Mouse (Mus musculus) liver, embryonic 11.5 days (tissue): Measurements from ENCODE around the gene Gm11042. TPM values are rescaled to one million over a fixed set of nuclear protein-coding genes. Genes with fewer than 3 reads are reported as not detected.
A peak's percentile ranks its signal among the peaks of the same experiment; 100 is the strongest.

Experiments used
- ATAC-seq: fragments of 200-750 bp; cut with Nextera tagmentation; replicated peaks from 2 replicates; pipeline ENCODE4 v1.8.0; 2017; ENCODE audit warnings: moderate number of reproducible peaks, mild to moderate bottlenecking, moderate TSS enrichment, moderate library complexity; ENCODE audit not compliant: low FRiP score
- DNase-seq: peaks from one replicate; pipeline ENCODE4 v3.0.0-alpha.2; 2017; ENCODE audit warnings: low spot score
- H3K27ac ChIP-seq: fragments of 300-500 bp; sonication (generic); 2 replicates; pipeline ENCODE4 v1.5.1; 2014; ENCODE audit warnings: mild to moderate bottlenecking, low read depth, low read length, control low read depth
- H3K27me3 ChIP-seq: fragments of 300-500 bp; sonication (generic); replicated peaks from 2 replicates; pipeline ENCODE4 v1.6.1; 2014; ENCODE audit warnings: low read length, mixed read lengths; ENCODE audit not compliant: control insufficient read depth, insufficient read depth
- H3K36me3 ChIP-seq: fragments of 300-500 bp; sonication (generic); 2 replicates; pipeline ENCODE4 v1.6.1; 2014; ENCODE audit warnings: mild to moderate bottlenecking, low read length, moderate library complexity, mixed read lengths; ENCODE audit not compliant: control insufficient read depth, insufficient read depth
- H3K4me1 ChIP-seq: fragments of 300-500 bp; sonication (generic); replicated peaks from 2 replicates; pipeline ENCODE4 v1.6.1; 2014; ENCODE audit warnings: low read length, mixed read lengths; ENCODE audit not compliant: control insufficient read depth, insufficient read depth
- H3K4me2 ChIP-seq: fragments of 300-500 bp; sonication (generic); 2 replicates; pipeline ENCODE4 v1.6.1; 2014; ENCODE audit warnings: mild to moderate bottlenecking, control low read depth, moderate library complexity
- H3K4me3 ChIP-seq: fragments of 300-500 bp; sonication (generic); 2 replicates; pipeline ENCODE4 v1.5.1; 2014; ENCODE audit warnings: low read depth, low read length, control low read depth
- H3K9ac ChIP-seq: fragments of 300-500 bp; sonication (generic); 2 replicates; pipeline ENCODE4 v1.6.1; 2014; ENCODE audit warnings: low read depth, low read length, control low read depth
- H3K9me3 ChIP-seq: fragments of 300-500 bp; sonication (generic); 2 replicates; pipeline ENCODE4 v1.6.1; 2016; ENCODE audit warnings: low read length, inconsistent platforms, mixed read lengths; ENCODE audit not compliant: control insufficient read depth
- WGBS: fragments of 180-500 bp; shearing (Covaris S2); extraction: QIAGEN DNeasy Blood & Tissue Kit; methylation state at CpG from one replicate; pipeline ENCODE4 v1.1.7; 2014; 5-methylcytosine and 5-hydroxymethylcytosine counted together
- polyA plus RNA-seq: library from polyadenylated mRNA; unstranded; fragments of >200 nt; fragmentation: Nextera tagmentation; extraction: Ambion mirVana; gene quantifications from 2 replicates; pipeline ENCODE4 v1.2.1, GENCODE M21; 2014

Gene Gm11042
- polyA plus RNA-seq = not detected in 2 replicates

DNA sequence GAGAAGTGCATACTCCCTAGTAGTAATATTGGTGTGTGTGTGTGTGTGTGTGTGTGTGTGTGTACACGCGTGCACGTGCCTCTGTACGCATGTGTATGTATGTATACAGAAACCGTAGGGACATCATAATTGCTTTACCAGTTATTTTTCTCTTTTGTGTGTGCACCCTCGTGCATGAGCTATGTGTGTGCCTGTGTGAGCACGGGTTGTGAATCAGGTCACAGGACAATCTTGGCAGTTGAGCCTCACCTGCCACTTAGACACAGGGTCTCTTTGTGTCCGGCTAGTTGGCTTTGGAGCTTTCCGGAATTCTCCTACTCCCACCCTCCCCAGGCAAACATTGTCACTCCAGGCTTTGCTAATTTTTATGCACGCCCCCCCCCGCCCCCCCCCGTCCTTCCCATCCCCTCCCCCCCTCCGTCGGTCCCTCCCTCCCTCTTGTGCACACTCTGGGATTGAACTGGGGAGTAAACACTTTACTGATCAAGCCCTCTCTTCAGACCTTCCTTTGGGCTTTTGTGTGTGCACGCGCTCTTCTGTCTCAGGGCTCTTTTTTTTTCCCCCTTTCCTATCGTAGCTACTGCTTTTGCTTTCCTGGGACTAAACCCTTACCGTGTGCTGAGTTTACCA lies at the start of gene Gm11042:
Gene Gm11042 (minus strand): TSS at position 51 of the 630 bp plus-strand sequence.
- no peaks in the 10 kb centered on the region for H3K9me3 ChIP-seq
- no peaks in the 10 kb centered on the region for H3K4me1 ChIP-seq
- WGBS = 34% methylated on average over 16 of the region's 18 CpGs
- no peaks in the 10 kb centered on the region for H3K27me3 ChIP-seq
- H3K4me2 ChIP-seq = peak within 1 kb of the TSS; percentile 61
- peak within 1 kb of the TSS; percentile 43 for H3K4me3 ChIP-seq
- DNase-seq (no peak), ATAC-seq (peak; percentile 45; the same call in 1 of the 2 replicates)
- no peaks in the 10 kb centered on the region for H3K36me3 ChIP-seq
- H3K9ac ChIP-seq = 0 out of 2 replicates have a peak within 1 kb of the TSS, but pooled peaks have one; percentile 35
- no peak within 1 kb of the TSS for H3K27ac ChIP-seq

DNA sequence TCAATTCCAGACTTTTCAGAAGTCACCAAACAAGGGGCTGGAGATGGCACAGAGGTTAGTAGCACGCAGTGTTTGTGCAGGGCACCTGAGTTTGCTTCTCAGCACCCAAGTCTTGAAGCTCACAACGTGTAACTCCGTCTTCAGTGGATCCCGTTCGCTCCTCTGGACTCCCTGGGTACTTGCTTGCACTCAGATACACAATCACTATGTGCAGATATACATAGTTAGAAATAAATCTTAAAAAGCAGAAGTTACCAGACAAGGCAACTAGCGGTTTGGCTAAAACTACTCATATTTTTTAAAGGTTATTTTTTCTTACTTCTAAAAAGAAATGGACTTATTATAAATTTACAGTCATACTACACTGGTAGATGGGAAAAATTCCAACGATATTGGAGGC lies 48.3 kb upstream of the Gm11042 start:
- Histone ChIP-seq H3K4me1 (no peaks in the 10 kb centered on the region), H3K9ac (no peak overlapping the region), H3K4me2 (no peak overlapping the region), H3K27me3 (no peaks in the 10 kb centered on the region), H3K4me3 (no peak overlapping the region), H3K36me3 (no peaks in the 10 kb centered on the region), H3K27ac (no peak overlapping the region), H3K9me3 (no peaks in the 10 kb centered on the region)
- 74% methylated on average over 7 of the region's 7 CpGs for WGBS
- DNase-seq = no peak
- no peak for ATAC-seq

DNA sequence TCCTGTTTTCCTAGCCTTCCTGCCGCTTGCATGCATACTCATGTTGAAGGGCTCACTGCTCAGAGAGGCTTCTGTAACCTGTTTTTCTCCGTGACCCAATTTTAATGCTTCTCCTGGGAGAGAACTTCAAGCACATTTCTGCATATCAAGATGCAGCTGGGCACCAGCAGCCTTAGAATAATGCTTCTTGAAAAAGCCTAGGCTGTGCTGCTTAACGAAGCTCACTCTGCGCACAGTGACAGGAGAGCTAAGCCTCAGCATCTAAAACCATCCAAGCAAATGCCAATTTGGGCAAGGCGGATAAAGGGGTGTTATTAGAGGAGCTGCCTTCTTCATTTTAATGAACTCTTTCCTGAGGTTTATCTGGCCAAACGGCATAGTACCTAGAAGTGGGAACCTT lies 46.9 kb upstream of the Gm11042 start:
- Histone ChIP-seq H3K9ac (no peak overlapping the region), H3K36me3 (no peaks in the 10 kb centered on the region), H3K27ac (no peak overlapping the region), H3K9me3 (no peaks in the 10 kb centered on the region), H3K4me3 (no peak overlapping the region), H3K4me2 (no peak overlapping the region), H3K27me3 (no peaks in the 10 kb centered on the region), H3K4me1 (no peaks in the 10 kb centered on the region)
- ATAC-seq = no peak
- WGBS = 78% methylated on average over 6 of the region's 6 CpGs
- no peak for DNase-seq

DNA sequence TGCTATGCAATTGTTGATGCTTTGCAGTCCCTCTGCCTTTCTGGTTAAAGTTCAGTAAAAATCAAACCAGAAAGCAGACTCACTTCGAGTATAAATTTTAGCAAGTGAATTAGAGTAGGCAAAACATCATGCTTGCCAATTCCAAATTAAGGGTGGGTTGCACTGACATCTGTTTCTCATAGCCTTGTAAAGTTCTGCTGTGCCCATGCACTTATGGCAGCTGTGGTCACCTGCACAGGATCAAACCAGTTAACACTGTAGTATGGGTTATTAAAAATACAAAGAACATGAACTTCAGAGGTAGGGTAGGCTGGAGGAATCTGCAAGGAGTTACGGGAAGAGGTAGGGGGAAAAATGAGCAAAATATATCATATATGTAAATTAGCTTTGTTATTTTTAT lies 46.3 kb upstream of the Gm11042 start:
- 68% methylated on average over 2 of the region's 2 CpGs for WGBS
- ATAC-seq = no peak
- Histone ChIP-seq H3K27me3 (no peaks in the 10 kb centered on the region), H3K4me2 (no peak overlapping the region), H3K27ac (no peak overlapping the region), H3K9ac (no peak overlapping the region), H3K36me3 (no peaks in the 10 kb centered on the region), H3K4me3 (no peak overlapping the region), H3K4me1 (no peaks in the 10 kb centered on the region), H3K9me3 (no peaks in the 10 kb centered on the region)
- no peak for DNase-seq

DNA sequence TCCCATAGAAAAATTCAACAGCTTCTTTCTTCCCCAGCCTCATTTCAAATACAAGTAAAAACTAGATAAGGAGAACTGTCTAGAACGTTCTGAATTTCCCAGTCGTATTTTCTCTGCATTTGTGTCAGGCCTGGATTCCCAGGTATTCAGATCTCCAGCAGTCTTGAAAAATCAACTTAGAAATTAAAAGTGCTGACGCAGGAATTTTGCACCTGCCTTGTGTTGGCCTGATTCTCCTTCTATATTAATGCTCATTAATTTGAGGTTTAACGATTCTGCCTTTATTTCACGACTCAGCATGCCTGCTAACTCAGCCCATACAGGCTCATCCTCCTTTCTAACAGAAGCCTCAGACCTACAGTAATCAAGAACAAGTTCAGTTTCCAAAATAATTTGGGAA lies 43.6 kb upstream of the Gm11042 start:
- Histone ChIP-seq H3K4me3 (no peak overlapping the region), H3K9ac (no peak overlapping the region), H3K36me3 (no peaks in the 10 kb centered on the region), H3K27ac (no peak overlapping the region), H3K9me3 (peaks cover 2% of the 10 kb centered on the region; the same call in 1 of the 2 replicates), H3K4me2 (no peak overlapping the region), H3K27me3 (no peaks in the 10 kb centered on the region), H3K4me1 (no peaks in the 10 kb centered on the region)
- ATAC-seq (no peak), DNase-seq (no peak)
- 80% methylated on average over 5 of the region's 5 CpGs for WGBS

DNA sequence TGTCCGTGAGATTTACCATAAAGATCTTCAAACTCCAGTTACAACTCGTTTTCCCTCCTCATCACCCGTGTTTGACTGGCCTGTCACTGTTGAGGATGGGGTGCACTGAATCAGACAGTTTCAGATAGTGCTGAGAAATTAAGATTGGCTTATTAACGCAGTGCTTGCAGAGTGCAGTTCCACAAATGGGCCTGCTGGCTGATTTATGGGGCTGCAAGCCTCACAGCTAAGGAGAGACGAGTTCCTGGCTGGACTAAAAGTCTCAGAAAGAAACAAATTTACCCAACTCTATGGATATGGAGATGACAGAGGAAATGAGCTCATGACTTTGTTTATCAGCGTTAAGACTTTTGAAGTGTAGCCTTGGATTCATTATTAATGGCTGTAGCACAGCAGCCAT lies 41.6 kb upstream of the Gm11042 start:
- no peak overlapping the region for H3K4me3 ChIP-seq
- H3K36me3 ChIP-seq = no peaks in the 10 kb centered on the region
- DNase-seq = no peak
- no peaks in the 10 kb centered on the region for H3K4me1 ChIP-seq
- H3K27ac ChIP-seq = no peak overlapping the region
- no peaks in the 10 kb centered on the region for H3K27me3 ChIP-seq
- no peak overlapping the region for H3K9ac ChIP-seq
- peaks cover 2% of the 10 kb centered on the region; the same call in 1 of the 2 replicates for H3K9me3 ChIP-seq
- 59% methylated on average over 6 of the region's 6 CpGs for WGBS
- H3K4me2 ChIP-seq = no peak overlapping the region
- ATAC-seq = no peak

DNA sequence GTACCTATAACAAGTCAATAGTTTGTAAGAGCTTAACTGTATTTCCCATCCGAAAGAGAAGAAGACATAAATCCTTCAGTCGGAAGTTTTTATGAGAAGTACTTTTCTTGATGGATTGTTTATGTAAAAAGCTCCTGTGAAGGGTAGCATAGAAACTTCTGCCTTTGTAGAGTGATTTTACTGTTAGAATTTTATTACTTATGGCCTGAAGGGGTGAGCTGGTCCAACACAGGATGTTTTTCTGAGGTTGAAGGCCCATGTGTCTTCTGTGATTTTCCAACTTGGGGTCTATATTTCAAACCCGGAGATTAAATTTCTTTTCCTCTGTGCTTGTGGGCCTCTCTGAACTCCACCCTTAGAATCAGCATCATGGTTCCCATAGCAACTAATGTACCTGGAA lies 26.5 kb upstream of the Gm11042 start:
- Histone ChIP-seq H3K27ac (no peak overlapping the region), H3K4me2 (no peak overlapping the region), H3K9ac (no peak overlapping the region), H3K27me3 (no peaks in the 10 kb centered on the region), H3K4me3 (no peak overlapping the region), H3K9me3 (no peaks in the 10 kb centered on the region), H3K36me3 (no peaks in the 10 kb centered on the region), H3K4me1 (no peaks in the 10 kb centered on the region)
- ATAC-seq = no peak
- WGBS = 74% methylated on average over 3 of the region's 3 CpGs
- DNase-seq = no peak

DNA sequence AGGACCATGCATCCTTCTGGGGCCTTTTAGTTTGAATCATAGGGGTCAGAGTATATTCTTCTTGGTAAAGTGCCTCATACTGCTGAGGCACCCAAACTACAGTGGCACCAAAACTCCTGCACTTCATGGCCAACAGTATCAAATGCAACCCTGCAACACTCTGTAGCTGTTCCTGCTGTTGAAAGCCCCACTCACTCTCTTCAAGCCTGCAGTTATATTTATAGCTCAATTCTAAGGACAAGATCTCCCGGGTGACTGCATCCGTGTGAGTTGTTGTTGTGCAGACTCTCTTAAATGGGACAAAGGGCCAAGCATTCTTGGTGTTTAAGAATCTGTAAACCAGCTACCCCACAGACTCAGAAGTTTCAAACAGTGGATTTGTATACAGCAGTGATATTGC lies 23.9 kb upstream of the Gm11042 start:
- H3K27me3 ChIP-seq = no peaks in the 10 kb centered on the region
- no peak overlapping the region for H3K27ac ChIP-seq
- no peak overlapping the region for H3K9ac ChIP-seq
- H3K4me2 ChIP-seq = no peak overlapping the region
- DNase-seq (peak; percentile 8), ATAC-seq (no peak)
- H3K4me3 ChIP-seq = no peak overlapping the region
- no peaks in the 10 kb centered on the region for H3K9me3 ChIP-seq
- no peaks in the 10 kb centered on the region for H3K4me1 ChIP-seq
- H3K36me3 ChIP-seq = no peaks in the 10 kb centered on the region
- 81% methylated on average over 2 of the region's 2 CpGs for WGBS

DNA sequence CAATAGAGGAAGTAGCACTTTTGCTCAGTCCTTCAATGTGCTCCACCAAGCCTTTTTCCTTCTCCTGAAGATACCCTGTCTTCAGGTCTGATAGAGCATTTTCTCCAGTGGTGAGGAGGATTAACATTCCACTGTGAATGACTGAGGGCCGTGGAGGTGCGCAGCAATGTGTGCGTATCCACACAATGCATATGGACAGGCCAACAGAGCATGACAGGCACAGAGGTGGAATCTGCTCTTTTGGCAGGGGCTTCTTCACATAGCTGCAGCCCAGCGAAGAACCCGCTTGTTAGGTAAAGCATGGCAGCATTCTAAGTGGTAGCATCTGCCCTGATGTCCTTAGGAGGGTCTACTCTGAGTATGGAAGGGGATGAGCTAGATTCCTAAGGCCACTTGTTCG lies 17.5 kb upstream of the Gm11042 start:
- DNase-seq = peak; percentile 20
- Histone ChIP-seq H3K9me3 (no peaks in the 10 kb centered on the region), H3K36me3 (no peaks in the 10 kb centered on the region), H3K4me1 (no peaks in the 10 kb centered on the region), H3K27ac (no peak overlapping the region), H3K9ac (no peak overlapping the region), H3K27me3 (no peaks in the 10 kb centered on the region), H3K4me2 (no peak overlapping the region), H3K4me3 (no peak overlapping the region)
- no peak for ATAC-seq
- 82% methylated on average over 6 of the region's 6 CpGs for whole genome bisulfite sequencing
